Mouse (Mus musculus) frontal cortex, postnatal 25 days (tissue): Measurements from ENCODE around the gene Chd9.
A peak's percentile ranks its signal among the peaks of the same experiment; 100 is the strongest.
"Not testable (repeated sequence)": the region's sequence is repeated elsewhere in the genome, so short reads cannot be mapped to it uniquely, and the experiment has no call there.

ENCODE experiments used
- DNase-seq, 2 experiments: peaks; one replicate each; pipeline ENCODE4 v3.0.0; 2022; ENCODE audit warnings: low spot score in 2 of 2

Gene Chd9

GRCm38 (mm10) chr8:90907848-90908551 lies 79.8 kb downstream of the Chd9 start:
- DNase-seq, result peak; percentile 79 to 81

DNA sequence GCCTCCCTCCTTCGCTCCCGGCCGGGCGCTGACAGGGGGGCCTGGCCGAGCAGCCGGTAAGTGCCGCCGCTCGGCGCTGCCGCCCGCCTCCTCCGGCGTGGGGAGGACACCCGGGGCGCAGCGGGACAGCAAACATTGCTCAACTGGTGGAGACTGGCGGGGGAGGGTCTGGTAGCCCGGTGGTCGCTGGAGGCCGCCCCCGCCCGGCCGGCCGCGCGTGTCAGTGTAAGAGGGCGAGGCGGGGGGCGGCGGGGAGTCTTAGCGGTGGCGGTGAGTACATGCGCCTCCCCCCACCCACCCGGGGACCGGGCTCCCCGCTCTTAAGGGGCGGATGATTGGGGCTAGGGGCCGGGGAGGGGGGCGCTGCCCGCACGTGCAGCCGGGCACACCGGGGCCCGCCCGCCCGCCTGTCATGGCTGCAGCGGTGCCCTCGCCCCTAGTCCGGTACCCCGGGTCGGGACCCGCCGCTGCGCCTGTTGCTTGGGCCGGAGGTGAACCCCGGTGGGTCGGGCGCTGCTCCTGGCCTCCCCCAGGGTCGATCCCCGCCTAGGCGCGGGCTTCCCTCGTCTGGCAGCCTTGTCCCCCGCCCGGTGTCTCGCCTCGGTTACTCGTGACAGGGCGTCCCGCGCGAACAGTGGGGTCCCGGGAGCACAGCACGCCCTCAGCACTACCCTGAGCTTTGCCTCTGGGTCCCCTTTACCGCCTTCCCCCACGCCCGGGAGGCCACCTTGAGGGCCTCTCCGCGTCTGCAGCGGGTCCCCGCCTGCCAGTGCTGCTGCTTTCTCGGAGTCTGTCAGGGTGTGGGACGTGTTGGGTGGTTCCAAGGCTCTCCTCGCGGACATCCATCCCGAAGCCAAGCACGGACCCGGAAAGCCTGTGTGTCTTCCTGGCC lies 80.7 kb downstream of the Chd9 start:
- DNase-seq, result peak; percentile 29 to 34

DNA sequence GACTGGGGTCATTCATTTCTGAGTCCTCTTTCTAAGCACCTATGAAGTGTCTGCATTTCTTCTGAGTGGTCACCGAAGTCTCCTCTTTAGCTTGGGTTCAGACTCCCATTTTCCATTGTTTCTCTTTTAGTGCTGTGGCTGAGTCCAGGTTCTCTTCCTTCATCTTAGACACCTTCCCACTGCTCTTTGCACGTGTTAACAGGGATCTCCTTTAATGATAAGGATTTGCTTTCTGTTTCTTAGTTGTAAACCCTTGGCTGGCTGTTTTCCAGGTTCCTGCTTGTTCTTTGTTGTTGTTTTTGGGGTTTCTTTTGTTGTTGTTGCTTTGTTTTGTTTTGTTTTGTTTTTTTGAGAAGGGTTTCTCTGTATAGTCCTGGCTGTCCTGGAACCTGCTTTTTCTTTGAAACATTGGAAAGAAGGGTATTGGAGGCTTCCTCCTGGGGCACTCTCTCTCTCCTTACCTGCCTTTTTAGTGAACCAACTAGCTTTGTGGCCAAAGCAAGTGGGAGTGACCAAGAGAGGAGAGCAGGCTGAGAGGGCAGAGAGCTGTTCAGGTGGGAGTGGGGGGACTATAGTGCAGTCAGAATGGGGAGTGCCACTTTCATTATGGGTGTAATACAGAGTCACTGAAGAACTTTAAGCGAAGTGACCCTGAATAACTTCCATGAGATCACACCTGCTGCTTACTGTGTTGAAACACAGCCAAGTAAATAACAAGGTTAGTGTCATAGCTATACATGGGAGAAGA lies 95.2 kb downstream of the Chd9 start:
- DNase-seq, result no peak

GRCm38 (mm10) chr8:90928412-90928811 lies 100.3 kb downstream of the Chd9 start:
- DNase-seq, result no peak

DNA sequence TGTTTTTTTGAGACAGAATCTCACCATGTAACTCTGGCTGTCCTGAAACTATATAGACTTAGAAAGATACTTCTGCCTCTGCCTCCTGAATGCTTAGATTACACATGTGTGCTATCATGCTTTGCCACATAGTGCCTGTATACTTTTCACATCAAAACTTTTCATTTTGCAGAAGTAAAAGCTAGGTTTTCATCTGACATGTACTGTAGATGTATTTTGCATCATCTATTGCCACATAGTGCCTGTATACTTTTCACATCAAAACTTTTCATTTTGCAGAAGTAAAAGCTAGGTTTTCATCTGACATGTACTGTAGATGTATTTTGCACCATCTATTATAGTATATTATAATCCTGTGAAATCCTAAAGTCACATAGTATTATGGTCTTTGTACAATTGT lies 102.0 kb downstream of the Chd9 start:
- DNase-seq, result not testable (repeated sequence)

- no peak for DNase-seq
These were observed 104.8 kb downstream of the Chd9 start for GRCm38 (mm10) chr8:90932934-90933333.

GRCm38 (mm10) chr8:90934786-90935185 lies 106.6 kb downstream of the Chd9 start:
- no peak for DNase-seq

- no peak for DNase-seq
These were observed 108.7 kb downstream of the Chd9 start for GRCm38 (mm10) chr8:90936840-90937239.

DNA sequence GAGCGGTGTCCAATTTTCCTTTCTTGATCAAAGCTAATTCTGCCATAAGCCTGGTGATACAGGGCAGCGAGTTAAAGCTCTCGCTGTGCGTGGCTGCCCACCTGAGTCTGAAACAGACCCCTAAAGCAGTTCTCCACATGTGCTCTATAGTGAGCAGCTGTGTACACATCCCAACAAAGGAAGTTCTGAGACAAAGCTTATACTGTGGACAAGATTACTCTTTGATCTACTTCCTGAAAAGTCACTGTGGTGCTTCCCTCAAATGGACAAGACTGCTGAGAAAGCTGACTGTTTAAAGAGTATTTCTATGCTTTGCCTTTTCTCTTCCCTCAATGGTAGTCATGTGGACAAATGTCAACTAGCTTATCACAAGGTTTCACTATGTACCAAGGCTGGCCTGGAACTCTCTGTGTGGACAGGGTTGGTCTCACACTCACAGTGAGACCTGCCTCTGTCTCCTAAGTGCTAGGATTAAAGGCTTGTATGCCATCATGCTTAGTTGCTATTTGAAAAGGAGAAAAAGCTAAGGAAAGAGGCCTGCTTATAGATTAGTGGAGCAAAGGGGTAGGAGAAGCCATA lies 110.3 kb downstream of the Chd9 start:
- no peak for DNase-seq

GRCm38 (mm10) chr8:90939867-90940266 lies 111.7 kb downstream of the Chd9 start:
- DNase-seq, result no peak

DNA sequence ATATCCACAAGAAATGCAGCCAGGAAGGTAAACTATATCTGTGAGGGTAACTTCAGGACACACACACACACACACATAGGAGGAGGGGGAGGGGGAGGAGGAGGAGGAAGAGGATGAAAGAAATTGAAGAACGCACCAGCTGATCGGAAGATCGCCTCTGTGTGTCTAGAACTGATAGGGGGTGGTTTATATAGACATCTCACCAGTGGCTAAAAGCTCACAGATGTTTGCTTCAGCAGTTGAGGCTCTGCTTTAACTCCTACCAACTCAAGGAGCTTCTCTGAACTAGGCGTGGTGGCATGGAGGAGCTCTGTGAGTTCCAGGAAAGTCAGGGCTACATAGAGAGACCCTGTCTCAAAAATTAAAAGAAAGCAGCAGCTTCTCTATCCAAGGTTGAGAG lies 115.6 kb downstream of the Chd9 start:
- no peak for DNase-seq

DNA sequence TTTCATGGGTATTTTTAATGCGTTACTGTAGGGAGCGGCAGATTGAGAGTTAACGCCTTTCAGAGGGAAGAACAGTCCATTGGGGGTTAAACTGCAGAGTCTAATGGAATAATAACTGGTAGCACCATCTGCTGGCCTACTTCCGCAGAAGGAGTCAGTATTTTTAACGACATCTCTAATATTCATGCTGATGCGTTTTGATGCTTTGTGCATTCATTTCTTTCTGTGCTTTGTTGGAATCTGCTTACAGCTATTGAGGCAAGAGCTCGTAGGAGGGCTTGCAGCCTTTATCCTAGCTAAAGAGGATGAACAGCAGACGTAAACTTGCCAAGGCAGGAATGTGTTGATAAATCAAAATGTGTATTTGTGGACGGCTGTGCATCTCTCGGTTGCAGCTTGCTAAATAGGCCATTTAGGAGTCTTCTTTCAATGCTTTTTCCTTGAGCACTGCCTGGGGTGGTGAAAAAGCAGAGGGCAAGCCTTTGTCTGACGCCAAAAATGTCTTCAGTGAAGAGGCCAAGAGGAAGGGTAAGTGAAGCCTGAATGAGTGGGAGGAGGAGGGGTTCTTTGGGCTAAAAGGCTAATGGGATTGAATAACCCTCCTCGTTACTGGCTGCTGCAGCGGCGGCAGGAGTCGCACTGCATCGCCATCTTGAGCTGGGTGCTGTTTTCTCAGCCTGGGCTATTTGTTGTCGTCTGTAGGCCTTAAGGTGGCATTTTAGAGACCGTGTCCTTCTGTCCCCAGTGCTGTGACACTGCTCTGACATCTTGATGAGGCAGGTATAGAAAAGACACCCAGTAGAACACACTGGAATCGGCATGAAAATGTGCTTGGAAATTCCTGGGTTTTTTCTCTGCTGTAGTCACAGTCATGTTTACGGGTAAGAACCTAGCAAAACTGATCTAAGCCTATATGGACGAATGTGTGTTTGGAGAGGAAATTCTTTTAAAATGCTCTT lies 126.9 kb downstream of the Chd9 start:
- DNase-seq, result peak; percentile 61 to 64

DNA sequence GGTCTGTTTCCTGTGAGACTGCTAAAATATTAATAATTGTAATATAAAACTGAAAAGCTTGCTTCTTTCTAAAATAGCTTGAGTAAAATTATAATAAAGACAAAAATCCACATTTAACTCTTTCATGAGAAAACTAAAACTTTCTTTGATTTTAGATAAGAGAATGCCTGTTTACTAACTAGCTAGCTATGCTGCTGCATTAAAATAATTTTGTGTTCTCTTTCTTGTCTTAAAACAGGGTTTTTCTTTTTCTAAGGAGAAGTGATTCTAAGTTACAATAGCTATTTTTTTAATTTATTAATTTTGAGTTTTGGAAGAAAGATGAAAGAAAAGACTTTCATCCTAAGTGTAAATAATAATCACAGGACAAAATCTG lies 127.6 kb downstream of the Chd9 start:
- no peak for DNase-seq

DNA sequence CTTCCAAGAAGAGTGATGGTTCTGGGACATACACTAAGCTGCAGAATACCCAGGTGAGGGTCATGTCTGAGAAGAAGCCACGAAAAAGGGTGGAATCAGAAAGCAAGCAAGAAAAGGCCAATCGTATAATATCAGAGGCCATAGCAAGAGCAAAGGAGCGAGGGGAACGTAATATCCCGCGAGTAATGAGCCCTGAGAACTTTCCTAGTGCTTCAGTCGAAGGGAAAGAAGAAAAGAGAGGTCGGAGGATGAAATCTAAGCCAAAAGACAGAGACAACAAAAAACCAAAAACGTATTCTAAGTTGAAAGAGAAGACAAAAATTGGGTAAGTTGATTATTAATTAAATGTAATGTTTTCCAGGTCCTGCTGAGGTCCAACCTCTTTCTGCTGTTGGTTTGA lies 128.2 kb downstream of the Chd9 start:
- no peak for DNase-seq

GRCm38 (mm10) chr8:90957711-90958110 lies 129.6 kb downstream of the Chd9 start:
- no peak for DNase-seq

DNA sequence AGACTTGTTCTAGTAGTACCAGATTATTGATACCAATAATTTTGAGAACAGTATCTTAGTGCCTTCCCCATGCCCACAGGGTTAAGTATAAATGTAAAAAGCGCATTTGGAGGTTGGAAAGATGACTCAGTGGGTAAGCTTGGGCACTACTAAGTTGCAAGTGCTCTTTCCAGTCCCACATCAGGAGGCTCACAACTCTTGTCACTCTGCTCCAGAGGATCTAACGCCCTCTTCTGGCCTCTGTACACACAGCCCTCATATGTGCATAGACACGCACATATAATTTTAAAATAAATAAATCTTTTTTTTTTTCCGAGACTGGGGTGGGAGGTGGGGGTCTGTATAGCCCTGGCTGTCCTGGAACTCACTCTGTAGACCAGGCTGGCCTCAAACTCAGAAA lies 131.6 kb downstream of the Chd9 start:
- DNase-seq, result no peak

GRCm38 (mm10) chr8:90961603-90962002 lies 133.5 kb downstream of the Chd9 start:
- no peak for DNase-seq

DNA sequence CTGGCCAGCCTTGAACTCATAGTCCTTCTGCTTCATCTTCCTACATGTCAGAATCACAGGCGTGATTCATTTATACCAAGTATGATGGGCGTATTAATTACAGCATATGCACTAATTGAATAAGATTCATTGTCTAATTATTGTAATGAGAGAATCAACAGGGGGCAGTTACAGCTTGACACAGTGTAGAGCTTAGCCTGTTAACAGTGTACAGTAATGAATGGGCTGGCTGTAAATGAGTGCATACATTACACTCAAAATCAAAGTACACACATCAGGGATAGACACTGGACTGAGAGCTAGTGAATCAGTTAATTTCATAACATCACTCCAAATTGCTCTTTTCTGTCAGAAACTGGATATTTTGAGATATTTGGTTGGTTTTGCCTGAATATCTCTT lies 135.9 kb downstream of the Chd9 start:
- DNase-seq, result no peak

- no peak for DNase-seq
These were observed 137.5 kb downstream of the Chd9 start for GRCm38 (mm10) chr8:90965467-90966170.

DNA sequence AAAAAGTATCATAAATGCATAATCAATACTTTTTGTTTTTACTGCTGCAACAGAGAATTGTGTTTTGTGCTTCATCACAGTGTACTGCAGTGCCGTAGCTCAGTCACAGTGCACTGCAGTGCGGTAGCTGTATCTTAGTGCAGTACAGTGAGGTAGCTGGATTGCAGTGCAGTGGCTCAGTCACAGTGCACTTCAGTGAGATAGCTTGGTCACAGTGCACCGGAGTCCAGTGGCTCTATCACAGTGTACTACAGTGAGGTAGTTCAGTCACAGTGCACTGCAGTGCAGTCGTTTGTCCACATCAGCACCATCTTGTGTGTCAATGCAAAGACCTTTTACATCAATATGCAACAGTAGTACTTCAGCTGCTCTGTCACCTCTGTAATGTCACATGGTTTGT lies 140.2 kb downstream of the Chd9 start:
- no peak for DNase-seq
